Mouse (Mus musculus): Measurements from ENCODE around the gene Tmem132d. TPM values are rescaled to one million over a fixed set of nuclear protein-coding genes. Genes with fewer than 3 reads are reported as not detected.
A peak's percentile ranks its signal among the peaks of the same experiment; 100 is the strongest.

Gene Tmem132d
- polyA plus RNA-seq, 1 experiment from 2014 or later: 0.34 TPM

- H3K4me2 ChIP-seq (replicated peaks; ENCODE audit: low read depth, low read length): no peak overlapping the region
- no peaks in the 10 kb centered on the region for H3K36me3 ChIP-seq (ENCODE audit: control insufficient read depth, insufficient read depth, low read length)
- 18% methylated on average over 6 of the region's 6 CpGs for WGBS
Observed at GRCm38 (mm10) chr5:128444876-128445275, 12.0 kb upstream of the Tmem132d start.

GRCm38 (mm10) chr5:128443848-128444247, 11.0 kb upstream of the Tmem132d start:
- no peaks in the 10 kb centered on the region for H3K36me3 ChIP-seq (ENCODE audit: control insufficient read depth, insufficient read depth, low read length)
- peaks cover 39% of the 10 kb centered on the region for H3K27me3 ChIP-seq (ENCODE audit: control insufficient read depth, insufficient read depth, low read length)
- 36% methylated on average over 4 of the region's 4 CpGs for WGBS
- no peak overlapping the region for H3K9ac ChIP-seq (ENCODE audit: low read depth, low read length)
- H3K27ac ChIP-seq (ENCODE audit: low read depth, low read length): no peak overlapping the region
- no peaks in the 10 kb centered on the region for H3K4me1 ChIP-seq (ENCODE audit: control insufficient read depth, insufficient read depth, low read length)
- H3K4me2 ChIP-seq (replicated peaks; ENCODE audit: low read depth, low read length): 0 out of 2 replicates have a peak overlapping the region, but pooled peaks have one; percentile 1
- no peak for ATAC-seq (ENCODE audit: low FRiP score, low TSS enrichment)
- 0 out of 2 replicates have a peak overlapping the region, but pooled peaks have one; percentile 16 for H3K4me3 ChIP-seq (ENCODE audit: low read length)
- H3K9me3 ChIP-seq (ENCODE audit: control insufficient read depth, low read length): no peaks in the 10 kb centered on the region

More at GRCm38 (mm10) chr5:128444876-128445275, 12.0 kb upstream of the Tmem132d start:
- no peak for ATAC-seq (ENCODE audit: low FRiP score, low TSS enrichment)
- no peaks in the 10 kb centered on the region for H3K9me3 ChIP-seq (ENCODE audit: control insufficient read depth, low read length)
- no peak overlapping the region for H3K27ac ChIP-seq (ENCODE audit: low read depth, low read length)
- no peak overlapping the region for H3K4me3 ChIP-seq (ENCODE audit: low read length)
- no peaks in the 10 kb centered on the region for H3K4me1 ChIP-seq (ENCODE audit: control insufficient read depth, insufficient read depth, low read length)
- no peak overlapping the region for H3K9ac ChIP-seq (ENCODE audit: low read depth, low read length)
- H3K27me3 ChIP-seq (ENCODE audit: control insufficient read depth, insufficient read depth, low read length): peaks cover 32% of the 10 kb centered on the region

GRCm38 (mm10) chr5:128441121-128441520, 8.2 kb upstream of the Tmem132d start:
- Histone ChIP-seq H3K4me1 (ENCODE audit: control insufficient read depth, insufficient read depth, low read length) (no peaks in the 10 kb centered on the region), H3K9me3 (ENCODE audit: control insufficient read depth, low read length) (no peaks in the 10 kb centered on the region), H3K36me3 (ENCODE audit: control insufficient read depth, insufficient read depth, low read length) (no peaks in the 10 kb centered on the region), H3K9ac (ENCODE audit: low read depth, low read length) (no peak overlapping the region), H3K27me3 (ENCODE audit: control insufficient read depth, insufficient read depth, low read length) (peaks cover 62% of the 10 kb centered on the region), H3K4me3 (ENCODE audit: low read length) (no peak overlapping the region), H3K27ac (ENCODE audit: low read depth, low read length) (no peak overlapping the region), H3K4me2 (replicated peaks; ENCODE audit: low read depth, low read length) (no peak overlapping the region)
- no peak for ATAC-seq (ENCODE audit: low FRiP score, low TSS enrichment)
- WGBS: 7% methylated on average over 5 of the region's 5 CpGs

GRCm38 (mm10) chr5:128439828-128440227, 7.0 kb upstream of the Tmem132d start:
- H3K4me3 ChIP-seq (ENCODE audit: low read length): no peak overlapping the region
- H3K27me3 ChIP-seq (ENCODE audit: control insufficient read depth, insufficient read depth, low read length): peaks cover 60% of the 10 kb centered on the region
- no peaks in the 10 kb centered on the region for H3K4me1 ChIP-seq (ENCODE audit: control insufficient read depth, insufficient read depth, low read length)
- no peak overlapping the region for H3K9ac ChIP-seq (ENCODE audit: low read depth, low read length)
- H3K36me3 ChIP-seq (ENCODE audit: control insufficient read depth, insufficient read depth, low read length): no peaks in the 10 kb centered on the region
- no peaks in the 10 kb centered on the region for H3K9me3 ChIP-seq (ENCODE audit: control insufficient read depth, low read length)
- ATAC-seq (ENCODE audit: low FRiP score, low TSS enrichment): 0 out of 2 replicates have a peak, but pooled peaks have one; percentile 52
- H3K4me2 ChIP-seq (replicated peaks; ENCODE audit: low read depth, low read length): no peak overlapping the region
- WGBS: 0% methylated on average over 5 of the region's 5 CpGs
- no peak overlapping the region for H3K27ac ChIP-seq (ENCODE audit: low read depth, low read length)

- H3K36me3 ChIP-seq (ENCODE audit: control insufficient read depth, insufficient read depth, low read length): no peaks in the 10 kb centered on the region
- H3K4me1 ChIP-seq (ENCODE audit: control insufficient read depth, insufficient read depth, low read length): no peaks in the 10 kb centered on the region
- no peaks in the 10 kb centered on the region for H3K9me3 ChIP-seq (ENCODE audit: control insufficient read depth, low read length)
- H3K4me2 ChIP-seq (replicated peaks; ENCODE audit: low read depth, low read length): no peak overlapping the region
- 64% methylated on average over 16 of the region's 16 CpGs for WGBS
- peaks cover 66% of the 10 kb centered on the region for H3K27me3 ChIP-seq (ENCODE audit: control insufficient read depth, insufficient read depth, low read length)
- H3K4me3 ChIP-seq (ENCODE audit: low read length): no peak overlapping the region
- H3K9ac ChIP-seq (ENCODE audit: low read depth, low read length): no peak overlapping the region
- H3K27ac ChIP-seq (ENCODE audit: low read depth, low read length): no peak overlapping the region
- ATAC-seq (ENCODE audit: low FRiP score, low TSS enrichment): no peak
Observed at GRCm38 (mm10) chr5:128438078-128438477, 5.2 kb upstream of the Tmem132d start.

GRCm38 (mm10) chr5:128436909-128437308, 4.0 kb upstream of the Tmem132d start:
- ATAC-seq (ENCODE audit: low FRiP score, low TSS enrichment): no peak
- no peak overlapping the region for H3K27ac ChIP-seq (ENCODE audit: low read depth, low read length)
- H3K9me3 ChIP-seq (ENCODE audit: control insufficient read depth, low read length): no peaks in the 10 kb centered on the region
- H3K36me3 ChIP-seq (ENCODE audit: control insufficient read depth, insufficient read depth, low read length): no peaks in the 10 kb centered on the region
- WGBS: 26% methylated on average over 9 of the region's 9 CpGs
- H3K9ac ChIP-seq (ENCODE audit: low read depth, low read length): no peak overlapping the region
- peaks cover 71% of the 10 kb centered on the region for H3K27me3 ChIP-seq (ENCODE audit: control insufficient read depth, insufficient read depth, low read length)
- H3K4me1 ChIP-seq (ENCODE audit: control insufficient read depth, insufficient read depth, low read length): peaks cover 6% of the 10 kb centered on the region; the same call in 1 of the 2 replicates
- no peak overlapping the region for H3K4me3 ChIP-seq (ENCODE audit: low read length)
- H3K4me2 ChIP-seq (replicated peaks; ENCODE audit: low read depth, low read length): no peak overlapping the region

GRCm38 (mm10) chr5:128435683-128436082, 2.8 kb upstream of the Tmem132d start:
- Histone ChIP-seq H3K27me3 (ENCODE audit: control insufficient read depth, insufficient read depth, low read length) (peaks cover 73% of the 10 kb centered on the region), H3K9ac (ENCODE audit: low read depth, low read length) (no peak overlapping the region), H3K4me2 (replicated peaks; ENCODE audit: low read depth, low read length) (no peak overlapping the region), H3K4me3 (ENCODE audit: low read length) (no peak overlapping the region), H3K4me1 (ENCODE audit: control insufficient read depth, insufficient read depth, low read length) (peaks cover 6% of the 10 kb centered on the region; the same call in 1 of the 2 replicates), H3K27ac (ENCODE audit: low read depth, low read length) (no peak overlapping the region), H3K9me3 (ENCODE audit: control insufficient read depth, low read length) (no peaks in the 10 kb centered on the region), H3K36me3 (ENCODE audit: control insufficient read depth, insufficient read depth, low read length) (no peaks in the 10 kb centered on the region)
- no peak for ATAC-seq (ENCODE audit: low FRiP score, low TSS enrichment)
- 65% methylated on average over 5 of the region's 5 CpGs for WGBS

- Histone ChIP-seq H3K27ac (ENCODE audit: low read depth, low read length) (no peak overlapping the region), H3K27me3 (ENCODE audit: control insufficient read depth, insufficient read depth, low read length) (peaks cover 67% of the 10 kb centered on the region), H3K9me3 (ENCODE audit: control insufficient read depth, low read length) (no peaks in the 10 kb centered on the region), H3K4me2 (replicated peaks; ENCODE audit: low read depth, low read length) (no peak overlapping the region), H3K4me1 (ENCODE audit: control insufficient read depth, insufficient read depth, low read length) (peaks cover 6% of the 10 kb centered on the region; the same call in 1 of the 2 replicates), H3K4me3 (ENCODE audit: low read length) (no peak overlapping the region), H3K36me3 (ENCODE audit: control insufficient read depth, insufficient read depth, low read length) (no peaks in the 10 kb centered on the region), H3K9ac (ENCODE audit: low read depth, low read length) (no peak overlapping the region)
- WGBS: 38% methylated on average over 9 of the region's 9 CpGs
- ATAC-seq (ENCODE audit: low FRiP score, low TSS enrichment): no peak
Observed at GRCm38 (mm10) chr5:128433786-128434185, 909 bp upstream of the Tmem132d start.

GRCm38 (mm10) chr5:128432422-128432821, 455 bp downstream of the Tmem132d start:
- 2% methylated on average over 18 of the region's 37 CpGs for WGBS
- H3K9me3 ChIP-seq (ENCODE audit: control insufficient read depth, low read length): no peaks in the 10 kb centered on the region
- peaks cover 6% of the 10 kb centered on the region; the same call in 1 of the 2 replicates for H3K4me1 ChIP-seq (ENCODE audit: control insufficient read depth, insufficient read depth, low read length)
- H3K9ac ChIP-seq (ENCODE audit: low read depth, low read length): peak overlapping the region; percentile 34; the same call in 1 of the 2 replicates
- peak overlapping the region; percentile 43 for H3K4me3 ChIP-seq (ENCODE audit: low read length)
- no peak for ATAC-seq (ENCODE audit: low FRiP score, low TSS enrichment)
- H3K27ac ChIP-seq (ENCODE audit: low read depth, low read length): no peak overlapping the region
- peaks cover 55% of the 10 kb centered on the region for H3K27me3 ChIP-seq (ENCODE audit: control insufficient read depth, insufficient read depth, low read length)
- H3K4me2 ChIP-seq (replicated peaks; ENCODE audit: low read depth, low read length): peak overlapping the region; percentile 80
- no peaks in the 10 kb centered on the region for H3K36me3 ChIP-seq (ENCODE audit: control insufficient read depth, insufficient read depth, low read length)

All from kidney, embryonic 14.5 days (tissue).